15 mouse cellular contexts compared by ENCODE assay signal in the genomic region with DNA sequence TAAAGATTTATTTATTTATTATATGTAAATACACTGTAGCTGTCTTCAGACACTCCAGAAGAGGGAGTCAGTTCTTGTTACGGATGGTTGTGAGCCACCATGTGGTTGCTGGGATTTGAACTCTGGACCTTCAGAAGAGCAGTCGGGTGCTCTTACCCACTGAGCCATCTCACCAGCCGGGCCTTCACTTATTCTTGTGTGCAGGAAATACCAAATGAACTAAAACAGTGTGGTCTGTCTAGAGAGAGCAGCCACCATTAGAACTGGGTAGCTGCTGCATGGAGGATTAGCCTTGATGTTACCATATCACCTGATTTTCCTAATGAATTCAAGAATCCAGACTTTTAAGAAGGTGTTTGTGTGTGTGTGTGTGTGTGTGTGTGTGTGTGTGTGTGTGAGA. TPM values are rescaled to one million over a fixed set of nuclear protein-coding genes. Genes with fewer than 3 reads are reported as not detected.
DNase-seq lines count a peak whose midpoint lies in the region; TF ChIP-seq lines count a peak whose summit lies in the region.
"Not testable (repeated sequence)": the region's sequence is repeated elsewhere in the genome, so short reads cannot be mapped to it uniquely, and the experiment has no call there.
"Had no signal": no experiment of that assay in that cellular context is flagged by ENCODE, and none has a peak within 500 bp of the region (broad histone marks: within the 10 kb centered on the region; RNA-seq: fewer than 3 reads in every experiment).

No protein-coding gene starts in this region.

- H3K27me3 ChIP-seq in CH12.LX (replicated peaks) = peaks cover 13% of the 10 kb centered on the region
- peaks cover 11 to 27% of the 10 kb centered on the region in 2 experiments for H3K27me3 ChIP-seq in MEL (ENCODE audit: control insufficient read depth in 1 of 2, insufficient read depth in 2 of 2, low read length in 2 of 2)

- in situ Hi-C loops in CH12.LX (cut with MboI; ENCODE audit: low pct_ligation_motif_present, low pct_unique_long_range_greater_than_20kb, low sequenced_read_pairs) = not testable (repeated sequence)

- not testable (repeated sequence) for H3K9ac ChIP-seq in CH12.LX (ENCODE audit: insufficient read depth, low read depth); MEL (ENCODE audit: control insufficient read depth, low read depth, low read length, poor library complexity, severe bottlenecking)

- not testable (repeated sequence) for TF ChIP-seq CTCF in CH12.LX (conservative IDR thresholded peaks at IDR 0.05 in 1 of 2, IDR thresholded peaks at IDR 0.05 in 1 of 2; ENCODE audit: low read depth in 2 of 2, low read length in 2 of 2); MEL (IDR thresholded peaks at IDR 0.05 in 2 of 3, conservative IDR thresholded peaks at IDR 0.05 in 1 of 3; ENCODE audit: control insufficient read depth in 1 of 3, insufficient read depth in 1 of 3, low read depth in 2 of 3, low read length in 3 of 3, poor library complexity in 1 of 3, severe bottlenecking in 1 of 3)

- DNase-seq in CH12.LX (ENCODE audit: extremely low read depth); MEL (ENCODE audit: low read depth, low spot score): not testable (repeated sequence)

- TF ChIP-seq POLR2A in CH12.LX (IDR thresholded peaks at IDR 0.05; ENCODE audit: low read depth, low read length); MEL (IDR thresholded peaks at IDR 0.05; ENCODE audit: control insufficient read depth in 1 of 2, insufficient read depth in 1 of 2, low read depth in 1 of 2, low read length in 2 of 2, poor library complexity in 1 of 2): not testable (repeated sequence)

- not testable (repeated sequence) for H3K79me2 ChIP-seq in CH12.LX (replicated peaks; ENCODE audit: control insufficient read depth, extremely low read depth, insufficient read depth, poor library complexity, severe bottlenecking); MEL (ENCODE audit: control insufficient read depth, insufficient read depth, low read length, poor library complexity)

- dilution Hi-C loops in CH12.LX (cut with MboI; ENCODE audit: extremely low pct_ligation_motif_present, extremely low pct_unique_long_range_greater_than_20kb, low sequenced_read_pairs) = not testable (repeated sequence)

- TF ChIP-seq EP300 in CH12.LX (IDR thresholded peaks at IDR 0.05; ENCODE audit: low read length); MEL (IDR thresholded peaks at IDR 0.05; ENCODE audit: low read depth in 1 of 2, low read length in 2 of 2): not testable (repeated sequence)

- H3K4me1 ChIP-seq in CH12.LX (ENCODE audit: control insufficient read depth in 1 of 2, insufficient read depth in 2 of 2) = not testable (repeated sequence)
- peaks cover 4 to 15% of the 10 kb centered on the region in 2 experiments; a peak in 3 of 4 replicates for H3K4me1 ChIP-seq in MEL (ENCODE audit: control insufficient read depth in 1 of 2, insufficient read depth in 2 of 2, low read length in 2 of 2)

- H3K4me3 ChIP-seq in CH12.LX (replicated peaks in 1 of 3; ENCODE audit: low read depth in 2 of 3, low read length in 2 of 3, poor library complexity in 1 of 3); MEL (ENCODE audit: control insufficient read depth in 1 of 2, insufficient read depth in 1 of 2, low read depth in 2 of 2, low read length in 2 of 2): not testable (repeated sequence)

- H3K27ac ChIP-seq in CH12.LX (ENCODE audit: insufficient read depth, low read depth); MEL (ENCODE audit: control insufficient read depth, low read depth, low read length): not testable (repeated sequence)

- H3K36me3 ChIP-seq in CH12.LX (replicated peaks in 1 of 2; ENCODE audit: control insufficient read depth in 1 of 2, insufficient read depth in 1 of 2, low read length in 1 of 2); MEL (ENCODE audit: control insufficient read depth in 1 of 2, insufficient read depth in 2 of 2, low read length in 2 of 2): not testable (repeated sequence)

- TF ChIP-seq RAD21 in CH12.LX (IDR thresholded peaks at IDR 0.05; ENCODE audit: low read depth, low read length); MEL (IDR thresholded peaks at IDR 0.05; ENCODE audit: low read depth, low read length): not testable (repeated sequence)

- H3K9me3 ChIP-seq in CH12.LX (replicated peaks; ENCODE audit: low read length); MEL (replicated peaks; ENCODE audit: insufficient read depth, low read length): not testable (repeated sequence)

- not testable (repeated sequence) for H3K4me2 ChIP-seq in CH12.LX (ENCODE audit: insufficient read depth, low read depth, poor library complexity, severe bottlenecking)

TF ChIP-seq in CH12.LX, 34 proteins besides CTCF, POLR2A, EP300 and RAD21:
- peak; percentile 89 for TF ChIP-seq TBP (conservative IDR thresholded peaks at IDR 0.05; ENCODE audit: low read depth, low read length)
TF ChIP-seq in CH12.LX: peak in this region for 1; not testable (repeated sequence) for 33.

TF ChIP-seq in MEL, 35 proteins besides CTCF, POLR2A, EP300 and RAD21:
- TF ChIP-seq TBP (IDR thresholded peaks at IDR 0.05; ENCODE audit: low read depth, low read length) = peak; percentile 94
TF ChIP-seq in MEL: peak in this region for 1; not testable (repeated sequence) for 34.

RNA-seq across cellular contexts. Expression of a gene that starts 27.4 kb away (rescaled TPM):
- not detected in 2 replicates for total RNA-seq in CH12.LX (2012; rRNA removed)
- total RNA-seq in CH12.LX (2014; rRNA removed) = 0.42 TPM in 1 of 2 replicates, not detected in the other
- polyA plus RNA-seq in CH12.LX (2012; ENCODE audit: insufficient read length, low read depth) = not detected in 2 replicates
- 0.23 TPM in 1 of 2 replicates, not detected in the other for total RNA-seq in MEL (2012; rRNA removed)
- under 1 TPM in 1 of 2 experiments, not detected in 1; 0.29 TPM for polyA plus RNA-seq in MEL (2012; ENCODE audit: insufficient read depth in 1 of 2, insufficient read length in 2 of 2, low read depth in 1 of 2, low replicate concordance in 2 of 2, missing spikeins in 1 of 2)
- total RNA-seq: adrenal gland, adult 18-20 months; adrenal gland, adult 2 months; adrenal gland, adult 8-10 months; adrenal gland, postnatal 10 days; adrenal gland, postnatal 14 days; adrenal gland, postnatal 25 days; adrenal gland, postnatal 36 days; adrenal gland, postnatal 4 days; ES-E14; G1E had no signal
- polyA plus RNA-seq: adrenal gland, adult 2 months; C2C12; cerebellum, adult 2 months; G1E; Patski had no signal
